Mouse (Mus musculus) cortical plate, adult 2 months (tissue): ENCODE results near the gene Serpinf2.

Experiments
- CTCF ChIP-seq: fragments of 200-500 bp; IDR thresholded peaks from 2 replicates; pipeline ENCODE4 v1.5.1; 2011; ENCODE audit warnings: mild to moderate bottlenecking, control low read depth, low read length; ENCODE audit not compliant: insufficient read depth; ENCODE audit errors: extremely low read depth
- POLR2A ChIP-seq: fragments of 200-500 bp; IDR thresholded peaks from 2 replicates; pipeline ENCODE4 v1.6.1; 2011; ENCODE audit warnings: mild to moderate bottlenecking, low read length, control low read depth; ENCODE audit not compliant: insufficient read depth; ENCODE audit errors: extremely low read depth

DNA sequence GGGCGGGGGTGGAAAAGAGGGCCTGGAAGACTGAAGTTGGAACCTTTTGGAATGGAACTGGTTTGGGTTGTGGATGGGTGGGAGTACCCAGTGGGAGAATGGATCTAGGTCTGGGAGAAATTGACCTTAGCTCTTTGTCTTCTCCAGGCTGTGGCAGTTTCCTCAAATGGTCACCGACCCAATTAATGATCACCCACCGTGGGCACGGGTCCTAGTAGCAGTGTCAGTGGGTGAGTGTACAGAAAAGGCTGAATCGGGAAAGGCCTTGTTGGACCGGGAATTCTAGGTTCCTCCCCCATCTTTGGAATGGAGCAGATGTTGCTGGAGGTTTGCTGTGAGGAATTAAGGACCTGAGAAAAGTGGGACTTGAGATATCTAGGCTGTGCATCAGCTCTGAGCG is 29.0 kb upstream of the Serpinf2 start:
- no peak for TF ChIP-seq CTCF
- TF ChIP-seq POLR2A, result no peak
